Mouse (Mus musculus) regulatory T cell (primary cell): ENCODE measurements at regions not wholly inside any gene's neighbourhood (a gene's known extent, or its start where the extent isn't known, plus 50 kb on each side); places are given as distances from the start of the nearest gene placed in this dataset.

ENCODE experiments used
- in situ Hi-C: fragments of 300-600 bp; cut with MboI, MseI; formaldehyde crosslinking; loops from one replicate; pipeline ENCODE4 v1.15.1; 2025; ENCODE audit warnings: high pct_unique_total_duplicates

DNA sequence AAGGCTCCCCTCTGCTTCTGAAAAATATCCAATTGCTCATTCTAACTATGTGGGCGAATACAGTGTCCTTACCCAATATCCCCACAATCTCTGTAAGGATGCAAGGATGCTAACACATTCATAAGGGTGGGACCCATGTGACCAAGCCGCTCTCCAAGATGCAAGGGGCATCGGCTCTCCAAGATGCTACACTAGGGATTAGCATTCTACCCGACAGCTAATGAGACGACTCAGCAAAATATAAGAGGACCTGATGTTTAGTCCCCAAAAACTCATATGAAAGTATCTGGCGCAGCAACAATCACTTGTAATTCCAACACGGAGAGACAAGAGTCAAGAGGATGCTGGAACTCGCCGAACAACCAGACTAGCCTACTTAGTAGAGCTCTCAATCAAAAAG lies 299.6 kb upstream of the Jmjd1c start:
- in situ Hi-C loops = no loop called here

DNA sequence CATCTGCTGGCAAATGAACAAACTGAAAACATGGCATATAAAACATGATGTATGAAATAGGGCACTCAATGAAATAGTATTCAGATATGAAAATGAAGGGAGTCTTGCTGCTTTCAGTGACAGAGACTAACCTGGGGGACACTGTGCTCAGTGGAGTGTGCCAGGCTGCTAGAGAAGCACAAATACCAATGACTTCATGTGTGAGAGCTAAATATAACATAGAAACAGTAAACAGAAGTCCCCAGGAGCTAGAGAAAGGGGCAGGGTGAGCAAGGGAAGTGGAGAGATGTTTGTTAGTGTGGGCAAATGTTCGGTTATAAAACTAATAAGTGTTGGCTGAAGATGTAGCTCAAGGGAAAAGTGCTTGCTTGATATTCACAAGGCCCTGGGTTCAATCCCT lies 293.2 kb upstream of the Jmjd1c start:
- in situ Hi-C loops = no loop called here

DNA sequence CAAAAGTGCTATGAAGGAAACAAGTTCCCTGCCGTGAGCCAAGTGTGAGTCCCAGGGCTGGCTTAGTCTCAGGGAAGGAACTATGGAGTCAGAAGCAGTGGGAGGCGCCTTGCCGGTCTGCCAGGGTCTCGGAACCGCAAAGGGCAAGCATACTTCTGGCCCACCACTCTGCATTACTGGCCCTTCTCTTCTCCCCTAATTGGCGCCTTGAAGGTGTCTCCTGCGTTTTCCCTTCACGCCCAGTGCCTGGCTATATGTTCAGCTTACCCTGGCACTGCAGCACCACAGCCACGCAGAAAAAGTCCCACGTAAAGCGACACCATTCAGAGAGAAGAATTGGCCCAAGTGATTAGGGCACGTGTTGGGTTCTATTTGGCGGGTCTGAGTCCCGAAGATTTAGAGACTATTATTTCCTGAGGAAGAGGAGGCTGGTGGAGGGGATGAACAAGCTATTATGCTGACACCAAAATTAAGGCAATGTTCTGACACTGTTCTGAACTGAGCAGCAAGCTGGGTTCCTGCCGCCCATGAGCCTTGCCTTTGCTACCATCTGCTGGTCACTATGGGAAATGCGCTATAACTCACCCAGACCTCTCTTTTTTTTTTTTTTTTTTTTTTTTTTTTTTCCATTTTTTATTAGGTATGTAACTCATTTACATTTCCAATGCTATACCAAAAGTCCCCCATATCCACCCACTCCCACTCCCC lies 288.5 kb upstream of the Jmjd1c start:
- in situ Hi-C loops = no loop called here

DNA sequence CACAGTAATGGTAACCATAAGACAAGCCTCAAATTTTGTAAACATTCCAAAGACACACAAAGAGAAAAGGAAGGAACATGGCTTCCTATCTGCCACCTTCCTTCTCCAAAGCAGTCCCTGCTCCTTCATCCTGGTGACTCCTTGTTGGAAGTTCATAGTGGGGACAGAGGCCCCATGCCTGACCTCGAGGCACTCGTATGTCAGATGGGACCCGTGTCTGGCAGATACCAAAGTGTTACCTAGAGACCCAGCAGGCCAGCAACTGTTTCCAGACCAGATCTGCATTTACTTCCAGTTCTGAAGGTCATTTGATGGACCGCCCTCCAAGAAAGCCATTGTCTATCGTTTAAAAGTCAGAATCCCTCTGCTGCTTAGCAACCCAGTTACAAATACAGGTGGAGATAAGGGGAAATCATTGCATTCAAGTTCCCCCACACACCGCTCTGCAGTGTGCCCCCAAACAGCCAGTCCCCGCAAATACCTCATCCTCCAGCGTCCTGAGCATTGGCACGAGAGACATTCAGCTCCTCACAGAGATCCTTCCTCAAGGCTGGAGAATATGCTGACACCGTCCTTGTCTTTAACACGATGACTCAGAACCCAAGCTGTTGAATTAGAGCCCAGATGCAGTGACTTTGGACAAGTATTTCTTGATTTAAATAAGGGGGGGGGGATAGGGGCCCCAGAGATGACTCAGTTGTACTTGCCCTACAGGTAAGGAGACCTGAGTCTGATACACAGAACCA lies 283.2 kb upstream of the Jmjd1c start:
- in situ Hi-C loops = no loop called here

DNA sequence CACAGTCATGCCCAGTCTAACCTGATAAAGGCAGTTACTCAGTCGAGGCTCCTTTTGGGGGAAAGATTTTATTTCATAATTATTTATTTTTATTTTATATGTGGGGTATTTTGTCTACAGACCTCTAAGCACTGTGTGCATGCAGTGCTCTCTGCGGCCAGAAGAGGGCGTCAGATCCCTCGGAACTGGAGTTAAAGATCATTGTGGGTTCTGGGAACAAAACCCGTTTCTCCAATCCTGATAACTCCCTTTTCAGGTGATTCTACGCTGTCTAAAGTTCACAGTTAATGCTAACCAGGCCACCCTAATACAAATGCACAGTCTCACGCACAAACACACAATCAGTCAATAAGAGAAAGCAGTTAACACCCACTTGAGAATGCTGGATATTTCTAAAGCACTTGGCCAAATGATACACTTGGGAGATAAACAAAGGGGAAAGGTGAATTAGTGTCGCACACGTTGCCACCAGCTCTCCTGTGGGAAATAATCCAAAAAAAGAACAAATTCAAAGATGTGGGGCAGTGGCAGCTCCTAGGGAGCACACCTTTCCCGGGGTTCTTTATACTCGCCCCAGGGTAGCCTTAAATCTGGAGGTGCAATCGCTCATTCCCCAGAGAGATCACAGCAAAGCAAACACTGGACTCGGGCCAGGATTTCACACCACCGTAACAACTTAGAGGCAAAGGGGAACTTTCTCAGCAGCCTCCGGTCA lies 281.9 kb upstream of the Jmjd1c start:
- in situ Hi-C loops = no loop called here

DNA sequence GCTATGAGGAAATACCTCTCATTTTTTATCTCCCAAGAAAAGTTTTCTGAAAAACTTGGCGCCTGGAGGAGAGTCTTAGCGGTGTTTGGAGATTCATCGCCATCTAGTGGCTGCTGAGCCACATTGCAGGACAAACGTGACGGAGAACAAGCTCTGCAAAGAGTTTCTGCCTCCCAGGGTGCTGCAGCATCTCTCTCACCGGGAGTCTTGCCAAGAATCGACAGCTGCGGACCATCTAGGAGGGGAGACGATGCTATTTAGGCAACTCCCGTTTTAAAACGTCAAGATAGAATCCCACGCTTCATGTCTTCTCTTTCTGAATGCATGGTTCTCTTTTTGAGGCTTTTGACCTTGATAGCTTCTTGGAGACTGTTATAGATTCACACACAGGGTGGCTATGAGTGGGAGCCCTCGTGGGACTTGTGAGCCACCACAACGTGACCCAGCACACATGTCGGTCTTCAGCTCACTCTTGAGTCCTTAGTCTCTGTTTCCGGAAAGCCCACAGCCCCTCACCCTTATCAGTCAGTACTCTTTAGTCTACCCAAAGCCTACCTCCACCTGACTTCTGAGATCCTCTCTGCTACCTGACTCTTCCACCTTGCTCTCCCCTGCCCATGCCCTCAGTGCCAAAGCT lies 281.2 kb upstream of the Jmjd1c start:
- in situ Hi-C loops = no loop called here

DNA sequence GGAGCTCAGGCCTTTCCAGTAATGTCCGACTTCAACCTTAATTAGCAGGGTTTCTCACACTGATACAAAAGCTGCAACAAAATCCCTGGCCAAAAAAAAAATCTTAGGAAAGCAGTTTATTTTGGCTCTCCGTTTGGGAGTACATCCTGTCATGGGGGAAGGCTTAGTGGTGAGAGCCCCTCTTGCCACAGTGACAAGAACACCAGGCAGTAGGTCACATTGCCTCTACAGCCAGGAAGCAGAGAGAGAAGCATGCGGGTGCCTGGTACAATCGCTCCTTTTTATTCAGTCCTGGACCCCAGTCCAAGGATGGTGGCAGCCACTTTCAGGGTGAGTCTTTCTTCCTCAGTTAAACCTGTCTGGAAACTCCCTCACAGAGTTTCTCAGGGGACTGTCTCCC lies 280.0 kb upstream of the Jmjd1c start:
- in situ Hi-C loops = no loop called here

DNA sequence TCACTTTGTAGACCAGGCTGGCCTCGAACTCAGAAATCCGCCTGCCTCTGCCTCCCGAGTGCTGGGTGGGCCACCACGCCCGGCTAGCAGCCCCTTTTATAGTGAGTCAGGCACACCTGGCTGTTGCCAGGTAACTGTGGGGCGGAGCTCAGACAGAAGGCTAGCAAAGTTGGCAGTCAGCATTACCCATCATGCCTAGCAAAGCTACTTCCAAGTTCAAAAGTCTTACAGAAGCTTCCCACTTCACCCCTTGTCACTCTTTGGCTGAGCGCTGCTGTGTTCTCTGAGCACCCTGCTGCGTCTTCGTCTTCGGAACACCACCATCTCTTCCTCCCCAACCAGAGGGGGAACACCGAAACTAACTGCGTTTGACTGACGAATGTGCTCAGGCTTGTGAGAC lies 279.1 kb upstream of the Jmjd1c start:
- in situ Hi-C loops = no loop called here

DNA sequence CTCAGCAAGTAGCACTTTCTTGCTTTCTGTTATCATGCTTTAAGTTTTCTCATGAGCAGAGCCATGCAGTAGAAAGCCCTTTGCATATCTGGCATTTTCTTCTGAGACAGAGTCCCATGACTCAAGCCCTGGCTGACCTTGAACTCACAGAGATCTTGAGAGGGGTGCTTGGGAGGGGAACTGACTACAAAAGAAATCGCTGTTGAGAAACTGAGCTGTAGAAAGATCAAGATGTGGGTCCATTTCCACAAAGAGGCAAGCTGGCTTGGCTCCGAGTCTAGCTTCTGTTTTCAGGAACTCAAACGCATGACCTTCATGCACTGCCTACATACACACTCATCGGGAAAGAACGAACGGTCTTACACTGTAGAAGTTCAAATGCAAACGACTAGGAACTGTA lies 278.0 kb upstream of the Jmjd1c start:
- in situ Hi-C loops = no loop called here

DNA sequence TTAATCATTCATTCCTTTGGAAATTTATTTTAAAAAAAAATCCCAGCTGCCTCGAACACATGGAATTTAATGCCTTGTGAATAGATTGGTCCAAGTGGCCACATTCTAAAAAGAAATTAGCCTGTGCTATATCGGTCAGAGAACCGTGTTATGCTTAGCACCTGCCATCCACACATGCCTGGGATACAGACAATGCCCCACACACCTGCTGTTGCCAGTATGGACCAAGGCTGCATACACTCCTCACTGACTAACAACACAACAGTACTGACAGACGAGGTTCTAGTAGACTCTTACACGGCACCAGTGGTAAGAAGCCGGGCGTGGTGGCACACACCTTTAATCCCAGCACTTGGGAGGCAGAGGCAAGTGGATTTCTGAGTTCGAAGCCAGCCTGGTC lies 276.4 kb upstream of the Jmjd1c start:
- in situ Hi-C loops = no loop called here

DNA sequence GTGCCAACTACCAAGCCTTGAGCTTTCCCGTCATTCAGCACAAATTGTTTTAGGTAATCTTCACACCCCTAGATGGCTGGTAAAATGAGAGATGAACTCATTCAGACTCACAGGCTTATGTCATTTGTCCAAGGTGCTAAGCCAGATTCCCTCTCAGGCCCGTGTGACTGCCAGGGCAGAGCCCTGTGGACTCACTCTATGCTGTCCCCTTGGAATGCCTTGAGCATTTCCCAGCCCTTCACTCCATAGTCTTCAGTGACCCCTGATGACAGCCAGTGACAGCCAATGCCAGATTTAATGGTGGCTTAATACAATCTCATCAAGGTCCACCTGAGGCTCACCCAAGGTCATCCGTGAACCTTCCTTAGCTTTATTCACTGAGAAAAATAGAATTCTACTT lies 270.2 kb upstream of the Jmjd1c start:
- in situ Hi-C loops = no loop called here

DNA sequence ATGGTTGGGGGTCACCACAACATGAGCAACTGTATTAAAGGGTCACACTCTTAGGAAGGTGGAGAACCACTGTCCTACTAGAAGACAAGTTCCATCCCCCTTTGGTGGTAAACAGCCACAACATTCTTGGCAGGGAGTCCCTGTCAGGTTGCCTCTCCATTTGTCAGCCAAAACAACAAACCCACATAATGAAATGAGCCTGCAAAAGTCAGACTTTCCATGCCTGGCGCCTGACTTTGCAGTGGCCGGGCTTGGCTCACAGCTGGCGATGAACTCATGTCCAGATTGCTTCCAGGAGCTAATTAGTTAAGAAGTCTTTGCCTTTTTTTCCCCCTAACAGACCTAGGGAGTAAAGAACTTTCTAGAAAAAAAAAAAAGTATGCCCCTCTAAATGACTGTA lies 269.6 kb upstream of the Jmjd1c start:
- in situ Hi-C loops = no loop called here

DNA sequence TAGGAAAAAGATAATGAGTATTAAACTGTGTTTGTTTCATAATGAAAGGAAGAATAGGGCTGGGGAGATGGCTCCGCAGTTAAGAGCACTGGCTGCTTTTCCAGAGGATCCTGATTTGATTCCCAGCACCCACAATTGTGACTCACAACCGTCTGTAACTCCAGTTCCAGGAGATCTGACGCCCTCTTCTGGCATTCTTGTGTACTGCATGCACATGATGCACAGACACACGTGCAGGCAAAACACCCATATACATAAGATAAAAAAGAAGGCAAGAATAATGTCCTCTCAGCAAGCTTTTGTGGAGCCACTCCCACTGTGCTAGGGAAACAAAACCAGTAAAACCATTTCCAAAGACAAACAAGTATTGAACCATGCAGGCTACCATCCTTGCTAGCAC lies 261.0 kb upstream of the Jmjd1c start:
- in situ Hi-C loops = no loop called here

DNA sequence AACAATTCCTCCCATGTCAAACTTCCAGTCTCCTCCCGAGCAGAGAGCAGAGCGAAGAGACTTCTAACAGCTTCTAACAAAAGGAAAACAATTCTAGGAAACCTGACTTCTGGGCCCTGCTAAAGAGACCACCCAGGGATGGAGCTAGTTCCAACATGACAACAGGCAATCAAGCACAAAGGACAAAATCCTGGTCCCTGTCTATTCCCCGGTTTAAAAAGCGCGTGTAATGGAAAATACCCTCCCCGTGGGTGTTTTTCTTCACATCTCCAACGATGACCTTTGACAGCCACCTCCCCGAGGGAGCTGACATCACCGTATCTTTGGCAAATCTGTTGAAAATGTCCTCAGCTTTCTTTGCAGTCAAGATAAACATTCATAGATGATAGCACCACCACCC lies 256.9 kb upstream of the Jmjd1c start:
- in situ Hi-C loops = no loop called here

DNA sequence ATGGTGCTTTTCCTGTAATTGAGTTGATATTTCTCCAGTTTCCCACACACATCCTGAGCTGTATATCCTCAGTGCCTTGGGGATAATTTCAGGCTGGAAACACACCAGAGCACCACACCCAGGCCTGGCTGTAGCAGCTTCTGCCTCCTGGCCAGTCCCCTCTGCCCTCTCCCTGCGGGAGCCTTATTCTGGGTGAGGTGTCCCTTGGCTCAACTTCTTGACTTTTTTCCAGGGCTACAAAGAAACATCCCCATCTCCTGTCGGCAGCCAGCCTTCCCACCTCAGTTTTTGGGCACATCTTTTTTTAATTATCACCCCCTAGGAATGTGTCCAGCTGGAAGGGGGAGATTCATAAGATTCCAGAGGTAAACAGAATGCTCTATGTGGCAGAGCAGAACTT lies 252.7 kb upstream of the Jmjd1c start:
- in situ Hi-C loops = no loop called here

DNA sequence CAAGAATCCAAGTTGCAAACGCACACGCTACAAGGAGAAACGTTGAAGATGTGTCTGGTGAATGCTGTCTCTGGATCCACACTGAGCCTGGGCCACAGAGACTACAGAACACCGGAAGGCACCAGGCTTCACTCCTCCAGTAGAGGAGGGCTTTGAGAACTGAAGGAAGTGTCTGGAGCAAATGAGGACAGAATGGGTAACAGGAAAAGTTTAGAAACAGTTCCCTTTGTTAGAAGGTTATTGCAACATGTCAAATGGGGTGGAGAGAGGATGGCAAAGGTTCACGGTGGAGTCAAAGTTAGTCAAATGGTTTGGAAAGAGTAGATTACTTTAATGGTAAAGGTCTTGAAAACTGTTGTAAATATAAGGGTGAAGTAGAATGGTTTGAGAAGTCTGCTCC lies 247.1 kb upstream of the Jmjd1c start:
- in situ Hi-C loops = no loop called here

DNA sequence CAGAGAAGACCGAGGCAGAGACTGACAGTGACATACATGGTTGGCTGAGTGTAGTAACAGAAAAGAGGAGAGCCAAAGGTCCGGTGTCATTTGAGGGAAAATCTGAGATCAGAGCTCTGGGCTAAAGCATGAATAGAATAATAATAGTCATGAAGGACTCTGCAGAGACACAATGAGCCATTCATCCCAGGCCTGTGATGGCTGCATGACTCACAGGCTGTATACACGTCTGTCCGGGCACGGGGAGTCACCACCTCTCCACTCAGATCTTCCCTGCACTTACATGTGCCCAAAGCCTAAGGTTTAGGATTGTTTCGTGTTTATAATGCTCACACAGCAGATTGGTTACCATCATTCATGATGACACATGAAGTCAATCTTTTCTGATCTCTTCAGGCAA lies 246.2 kb upstream of the Jmjd1c start:
- in situ Hi-C loops = loop anchor here (25.0 kb wide), 1 partner anchor 1688 kb away; the partner anchor contains the start of gene Cabcoco1

DNA sequence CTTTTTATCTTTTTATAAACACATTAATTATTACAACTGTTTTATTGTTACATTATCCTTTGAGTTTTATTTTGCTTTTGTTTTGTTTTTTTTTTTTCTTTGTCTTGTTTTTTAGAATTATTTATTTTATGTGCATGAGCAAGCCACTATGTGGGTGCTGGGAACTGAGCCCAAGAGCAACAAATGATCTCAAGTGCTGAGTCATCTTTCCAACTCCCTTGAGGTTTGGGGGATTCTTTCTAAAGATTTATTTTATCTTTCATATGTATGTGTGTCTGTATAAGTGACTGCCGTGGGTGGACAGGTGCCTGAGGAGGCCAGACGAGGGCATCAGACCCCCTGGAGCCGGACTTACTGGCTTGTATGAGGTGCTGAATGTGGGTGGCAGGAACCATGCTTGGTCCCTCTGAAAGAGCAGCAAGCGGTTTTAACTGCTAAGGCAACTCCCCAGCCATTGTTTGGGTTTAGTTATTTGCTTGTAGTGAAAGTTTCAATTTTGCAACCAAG lies 244.9 kb upstream of the Jmjd1c start:
- in situ Hi-C loops = loop anchor here (25.0 kb wide), 1 partner anchor 1686 kb away; the partner anchor contains the start of gene Cabcoco1

DNA sequence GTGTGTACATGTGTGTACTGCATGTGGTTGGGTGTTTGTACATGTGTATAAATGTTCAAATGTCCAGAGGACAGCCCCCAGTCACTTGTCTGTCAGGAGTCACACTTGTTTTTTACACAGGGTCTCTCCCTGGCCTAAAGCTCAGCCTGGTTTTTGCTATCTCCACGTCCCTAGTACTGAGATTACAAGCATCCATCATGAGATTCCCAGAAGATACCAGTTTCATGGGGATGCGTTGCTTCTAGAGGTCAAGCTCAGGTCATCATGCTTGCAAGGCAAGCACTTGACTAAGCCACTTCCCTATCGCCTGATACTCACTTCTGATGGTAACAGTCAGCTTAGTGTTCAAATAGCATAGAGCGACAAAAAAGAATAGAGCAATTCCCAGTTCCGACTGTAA lies 244.1 kb upstream of the Jmjd1c start:
- in situ Hi-C loops = loop anchor here (25.0 kb wide), 1 partner anchor 1685 kb away; the partner anchor contains the start of gene Cabcoco1

DNA sequence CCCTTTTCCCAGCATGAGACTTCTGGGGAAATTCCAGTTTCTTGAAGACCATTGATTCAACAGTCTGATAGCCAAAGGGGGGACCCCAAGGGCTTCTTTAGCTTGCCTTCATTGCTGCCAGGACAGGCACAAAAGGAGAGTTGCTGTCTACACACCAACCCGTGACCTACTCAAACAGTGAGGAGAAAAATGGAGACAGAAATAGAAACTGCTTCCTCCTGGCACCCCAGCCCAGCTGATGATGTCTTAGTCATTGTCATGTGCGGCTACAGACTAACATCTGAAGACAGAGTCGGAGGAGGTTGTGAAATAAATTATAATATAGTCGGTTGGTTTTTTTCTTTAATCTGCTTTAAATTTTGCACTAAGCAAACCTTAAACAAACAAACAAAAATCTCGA lies 243.2 kb upstream of the Jmjd1c start:
- in situ Hi-C loops = loop anchor here (25.0 kb wide), 1 partner anchor 1685 kb away; the partner anchor contains the start of gene Cabcoco1

DNA sequence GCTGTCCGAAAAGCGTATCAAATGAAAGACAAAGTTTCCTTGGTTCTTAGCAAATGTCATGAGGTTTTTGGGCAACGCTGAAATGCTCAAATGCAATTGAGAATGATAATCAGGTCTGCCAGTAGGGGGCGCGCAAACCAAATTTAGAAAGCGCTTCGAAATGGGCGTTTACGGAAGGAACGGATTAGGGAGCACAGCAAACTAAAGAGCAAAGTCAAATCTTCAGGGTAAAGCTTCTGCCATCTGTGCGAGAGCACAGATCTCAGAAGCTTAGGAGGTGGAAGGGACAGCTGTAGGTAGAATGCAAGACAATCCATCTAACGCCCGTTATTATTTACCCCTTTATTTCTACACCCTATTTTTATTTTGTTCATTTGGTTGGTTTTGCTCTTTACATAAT lies 242.7 kb upstream of the Jmjd1c start:
- in situ Hi-C loops = loop anchor here (25.0 kb wide), 1 partner anchor 1684 kb away; the partner anchor contains the start of gene Cabcoco1

DNA sequence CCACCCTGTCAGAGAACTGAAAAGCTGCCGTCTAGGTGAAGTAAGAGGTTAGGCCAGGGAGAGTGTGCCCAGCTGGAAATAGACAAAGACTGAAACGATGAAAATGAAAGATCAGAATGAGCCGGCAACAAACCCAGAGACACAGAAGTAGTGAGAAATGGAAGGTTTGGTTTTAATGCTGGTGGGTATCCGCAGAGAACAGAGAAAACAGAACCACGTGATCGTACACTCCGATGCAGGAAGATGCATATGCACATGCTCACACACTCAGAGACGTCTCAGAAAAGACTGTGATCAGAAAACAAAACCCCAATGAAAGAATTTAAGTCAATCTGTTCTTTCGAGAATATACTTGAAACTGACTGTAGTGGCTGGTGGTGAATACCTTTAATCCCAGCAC lies 241.0 kb upstream of the Jmjd1c start:
- in situ Hi-C loops = loop anchor here (25.0 kb wide), 1 partner anchor 1682 kb away; the partner anchor contains the start of gene Cabcoco1
